Mouse (Mus musculus) naive thymus-derived CD4-positive, alpha-beta T cell, adult 5 months (primary cell): ENCODE data around the gene Crisp3. TPM values are rescaled to one million over a fixed set of nuclear protein-coding genes. Genes with fewer than 3 reads are reported as not detected.

Experiments used
- polyA plus RNA-seq: library from polyadenylated mRNA; unstranded; fragments of 100-300 nt; shearing (Covaris generic); gene quantifications from one replicate; pipeline ENCODE4 v1.2.1, GENCODE M21; 2017

Gene Crisp3
- polyA plus RNA-seq, result not detected

DNA sequence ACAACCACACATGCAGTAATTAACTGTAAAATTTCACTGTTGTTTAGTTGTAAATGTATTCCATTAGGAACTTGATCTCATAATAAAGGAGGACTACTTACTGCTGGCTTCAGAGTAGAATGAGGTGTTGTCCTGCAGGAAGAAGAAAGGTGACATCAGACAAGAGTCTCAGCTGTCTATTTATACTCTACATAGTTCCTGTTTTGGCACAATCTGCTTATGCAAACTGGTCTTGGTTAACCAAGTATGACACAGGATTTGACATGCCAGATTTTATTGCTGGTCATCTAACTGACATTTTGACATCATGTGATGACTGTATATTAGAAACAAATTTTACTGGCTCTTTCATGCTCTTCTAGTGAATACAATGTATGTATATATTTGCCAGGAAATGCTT, at the start of gene Crisp3:
TSS of gene Crisp3 (minus strand) at position 154 of the 400 bp plus-strand sequence.

DNA sequence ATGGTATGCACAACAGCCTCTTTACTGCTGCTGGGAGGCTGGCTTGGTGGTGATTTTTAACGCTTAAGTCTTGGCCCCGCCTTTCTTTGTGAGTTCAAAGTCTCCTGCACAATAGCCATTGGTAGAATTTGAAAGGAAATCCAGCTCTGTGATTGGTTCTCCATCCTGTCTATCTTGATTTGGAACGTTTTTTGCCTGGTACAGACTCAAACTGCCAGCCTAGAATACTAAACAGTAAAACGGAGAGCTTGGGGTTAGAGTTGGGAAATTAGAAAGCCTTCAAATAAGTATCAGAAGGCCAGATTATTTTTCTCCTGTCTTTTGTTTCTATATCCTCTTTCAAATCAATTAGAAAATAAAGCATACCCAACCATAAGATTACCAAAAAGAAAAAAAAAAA, 33.5 kb downstream of the Crisp3 start, which contains the start of gene Pgk2:
TSS of gene Pgk2 (minus strand) at position 101 of the 400 bp plus-strand sequence.

Other genes starting within 250 kb of the Crisp3 start
- gene AC192777.2, start 146.8 kb downstream of the Crisp3 start, polyA plus RNA-seq, result not detected
- 0.29 TPM for gene Pgk2, start 33.6 kb downstream of the Crisp3 start, polyA plus RNA-seq
- not detected for gene Crisp1, start 76.9 kb upstream of the Crisp3 start, polyA plus RNA-seq